Mouse (Mus musculus) small intestine, adult 2 months (tissue): Measurements from ENCODE around the gene Snx5. TPM values are rescaled to one million over a fixed set of nuclear protein-coding genes. Genes with fewer than 3 reads are reported as not detected.

Experiments
- H3K27ac ChIP-seq: fragments of 200-500 bp; 2 replicates; pipeline ENCODE4 v1.5.1; 2012; ENCODE audit warnings: low read depth, low read length, control low read depth, inconsistent platforms; ENCODE audit not compliant: insufficient read depth
- H3K27me3 ChIP-seq: fragments of 200-500 bp; 2 replicates; pipeline ENCODE4 v1.6.1; 2012; ENCODE audit warnings: mild to moderate bottlenecking, moderate library complexity, low read length, inconsistent platforms; ENCODE audit not compliant: control insufficient read depth, insufficient read depth
- H3K36me3 ChIP-seq: fragments of 200-500 bp; 2 replicates; pipeline ENCODE4 v1.6.1; 2012; ENCODE audit warnings: mild to moderate bottlenecking, low read length, control low read depth, inconsistent platforms; ENCODE audit not compliant: control insufficient read depth, insufficient read depth
- H3K4me1 ChIP-seq: fragments of 200-500 bp; 2 replicates; pipeline ENCODE4 v1.6.1; 2012; ENCODE audit warnings: low read length, inconsistent platforms, mixed read lengths; ENCODE audit not compliant: control insufficient read depth, insufficient read depth, insufficient read length
- H3K4me3 ChIP-seq: fragments of 200-500 bp; 2 replicates; pipeline ENCODE4 v1.5.1; 2012; ENCODE audit warnings: low read depth, mild to moderate bottlenecking, control low read depth, inconsistent platforms, low read length, moderate library complexity
- CTCF ChIP-seq: fragments of 200-500 bp; IDR thresholded peaks from 2 replicates; pipeline ENCODE4 v1.5.1; 2012; ENCODE audit warnings: low read depth, mild to moderate bottlenecking, control low read depth, inconsistent platforms, low read length, moderate library complexity, mixed read lengths; ENCODE audit not compliant: insufficient replicate concordance, insufficient read length; ENCODE audit errors: extremely low read depth
- POLR2A ChIP-seq: fragments of 200-500 bp; IDR thresholded peaks from 2 replicates; pipeline ENCODE4 v1.6.1; 2012; ENCODE audit warnings: low read depth, mild to moderate bottlenecking, control low read depth, inconsistent platforms, low read length, moderate library complexity
- WGBS: fragments of 180-500 bp; shearing (Covaris S2); methylation state at CpG from one replicate; pipeline ENCODE4 v1.1.7; 2018; 5-methylcytosine and 5-hydroxymethylcytosine counted together
- polyA plus RNA-seq: library from polyadenylated mRNA; depleted of rRNA; stranded (reverse); fragments of >200 nt; gene quantifications from 2 replicates; pipeline ENCODE4 v1.2.3, GENCODE M21; 2012

The Snx5 gene
- polyA plus RNA-seq, 1 experiment, result 36.0 TPM

GRCm38 (mm10) chr2:144238341-144238740 lies 32.4 kb downstream of the Snx5 start:
- Histone ChIP-seq H3K27ac (peak overlapping the region; percentile 43; the same call in 1 of the 2 replicates), H3K27me3 (no peaks in the 10 kb centered on the region), H3K36me3 (no peaks in the 10 kb centered on the region), H3K4me1 (no peaks in the 10 kb centered on the region; the same call in none of the 2 replicates), H3K4me3 (no peak overlapping the region)
- TF ChIP-seq POLR2A (no peak), CTCF (no peak)
- WGBS, result 80% methylated on average over 6 of the region's 6 CpGs

- no peak for TF ChIP-seq CTCF
- TF ChIP-seq POLR2A, result no peak
These were observed 33.7 kb downstream of the Snx5 start for GRCm38 (mm10) chr2:144236791-144237584.

DNA sequence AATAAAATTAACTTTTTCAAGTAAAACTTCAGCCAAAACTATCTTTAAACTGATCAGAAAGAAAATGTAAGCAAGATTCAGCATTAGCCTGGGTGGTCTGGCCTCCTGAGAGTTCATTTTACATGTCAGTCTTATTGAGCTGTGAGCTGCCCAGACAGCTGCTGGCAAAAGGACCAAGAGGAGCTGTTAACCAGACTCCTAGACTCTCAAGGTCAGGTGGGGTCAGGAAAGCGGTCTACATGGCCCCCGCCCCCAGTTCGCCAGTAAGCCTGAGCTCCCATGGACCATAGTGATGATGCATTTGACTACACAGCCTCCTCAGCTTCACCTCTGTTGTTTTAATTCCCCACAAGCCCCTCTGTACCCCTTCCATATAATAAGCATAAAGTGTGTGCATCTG lies 34.9 kb downstream of the Snx5 start:
- no peaks in the 10 kb centered on the region for H3K36me3 ChIP-seq
- 85% methylated on average over 3 of the region's 3 CpGs for WGBS
- peaks cover 4% of the 10 kb centered on the region for H3K4me1 ChIP-seq
- H3K27me3 ChIP-seq, result no peaks in the 10 kb centered on the region
- TF ChIP-seq POLR2A (no peak), CTCF (no peak)
- H3K4me3 ChIP-seq, result no peak overlapping the region
- H3K27ac ChIP-seq, result no peak overlapping the region

More at GRCm38 (mm10) chr2:144236791-144237584, 33.7 kb downstream of the Snx5 start:
- H3K36me3 ChIP-seq, result no peaks in the 10 kb centered on the region
- no peak overlapping the region for H3K4me3 ChIP-seq
- no peak overlapping the region for H3K27ac ChIP-seq
- no peaks in the 10 kb centered on the region; the same call in none of the 2 replicates for H3K4me1 ChIP-seq
- no peaks in the 10 kb centered on the region for H3K27me3 ChIP-seq
- WGBS, result 48% methylated on average over 9 of the region's 9 CpGs

DNA sequence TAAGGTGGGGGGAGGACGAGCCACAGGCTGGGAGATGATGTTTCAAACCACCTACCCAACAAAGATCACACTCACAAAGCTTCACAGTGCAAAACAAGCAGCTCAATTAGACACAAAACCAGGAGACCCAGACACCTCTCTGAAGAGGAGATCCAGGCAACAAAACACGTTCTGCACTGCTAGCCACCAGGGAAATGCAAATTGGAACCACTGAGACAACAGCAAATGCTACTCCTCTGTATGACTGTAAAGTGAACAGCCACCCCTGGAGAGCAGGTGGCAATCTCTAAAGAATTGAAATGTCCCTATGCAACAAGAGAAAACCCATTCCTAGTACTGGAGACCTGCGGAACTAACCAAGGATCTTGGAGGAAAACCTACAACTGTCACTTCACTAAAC lies 37.2 kb downstream of the Snx5 start:
- no peak overlapping the region for H3K27ac ChIP-seq
- peaks cover 5% of the 10 kb centered on the region; the same call in 1 of the 2 replicates for H3K4me1 ChIP-seq
- no peaks in the 10 kb centered on the region for H3K27me3 ChIP-seq
- 80% methylated on average over 3 of the region's 3 CpGs for WGBS
- no peak overlapping the region for H3K4me3 ChIP-seq
- TF ChIP-seq POLR2A (no peak), CTCF (no peak)
- H3K36me3 ChIP-seq, result no peaks in the 10 kb centered on the region

- no peaks in the 10 kb centered on the region for H3K27me3 ChIP-seq
- peaks cover 5% of the 10 kb centered on the region; the same call in 1 of the 2 replicates for H3K4me1 ChIP-seq
- WGBS, result 22% methylated on average over 5 of the region's 5 CpGs
- H3K27ac ChIP-seq, result no peak overlapping the region
- TF ChIP-seq POLR2A (no peak), CTCF (no peak)
- H3K36me3 ChIP-seq, result no peaks in the 10 kb centered on the region
- H3K4me3 ChIP-seq, result no peak overlapping the region
These were observed 39.6 kb downstream of the Snx5 start for GRCm38 (mm10) chr2:144231115-144231514.

DNA sequence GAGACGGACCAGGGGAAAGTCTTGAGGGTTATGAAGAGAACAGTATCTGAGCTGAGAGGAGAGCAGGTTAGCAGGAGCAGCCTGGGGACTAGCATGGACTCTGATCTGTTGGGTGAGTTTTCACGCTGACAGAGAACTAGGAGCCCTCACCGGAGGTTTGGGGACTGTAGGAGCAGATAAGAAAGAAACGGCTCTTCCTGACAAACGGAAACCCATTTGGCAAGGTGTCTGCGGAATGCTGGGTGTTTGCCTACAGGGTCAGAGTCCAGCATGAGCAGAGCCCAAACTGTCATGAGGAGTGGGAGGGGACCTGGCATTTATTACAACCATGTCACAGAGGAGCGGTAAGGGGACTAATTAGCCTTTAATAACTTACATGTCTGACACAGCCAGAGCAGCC lies 40.2 kb downstream of the Snx5 start:
- Histone ChIP-seq H3K27me3 (no peaks in the 10 kb centered on the region), H3K4me1 (peaks cover 5% of the 10 kb centered on the region; the same call in 1 of the 2 replicates), H3K4me3 (peak overlapping the region; percentile 11; the same call in 1 of the 2 replicates), H3K36me3 (no peaks in the 10 kb centered on the region), H3K27ac (no peak overlapping the region)
- 10% methylated on average over 7 of the region's 7 CpGs for WGBS
- TF ChIP-seq POLR2A (no peak), CTCF (no peak)

- WGBS, result 87% methylated on average over 14 of the region's 14 CpGs
- no peak overlapping the region for H3K4me3 ChIP-seq
- no peak for TF ChIP-seq POLR2A
- TF ChIP-seq CTCF, result no peak
- peaks cover 5% of the 10 kb centered on the region; the same call in 1 of the 2 replicates for H3K4me1 ChIP-seq
- no peak overlapping the region for H3K27ac ChIP-seq
- no peaks in the 10 kb centered on the region for H3K27me3 ChIP-seq
- no peaks in the 10 kb centered on the region for H3K36me3 ChIP-seq
These were observed 41.1 kb downstream of the Snx5 start for GRCm38 (mm10) chr2:144229647-144230046.
